ENCODE assay signal across 8 mouse cellular contexts in genomic region chr12:83277537-83278441, GRCm38 (mm10).
A peak's percentile ranks its signal among the peaks of the same experiment; 100 is the strongest.
DNase-seq lines count a peak whose midpoint lies in the region; ATAC-seq lines count a peak whose summit lies in the region.

No protein-coding gene starts in this region.

- peak; percentile 30 to 42 for DNase-seq in layer of hippocampus, postnatal 10 days (ENCODE audit: low spot score in 2 of 2)
- no peak for DNase-seq in layer of hippocampus, adult 8-10 months (ENCODE audit: low spot score in 2 of 2)
- peak; percentile 94 to 97 for DNase-seq in cerebellum, postnatal 14 days
- no peak for DNase-seq in hindbrain, embryonic 10.5 days (ENCODE audit: low spot score)
- DNase-seq in spleen, postnatal 10 days (ENCODE audit: low spot score in 2 of 2) = no peak

- peak overlapping the region; percentile 53 for H3K27ac ChIP-seq in hindbrain, embryonic 10.5 days
- H3K27ac ChIP-seq in neural tube, embryonic 15.5 days (replicated peaks) = peak overlapping the region; percentile 75

- no peak overlapping the region for H3K4me3 ChIP-seq in hindbrain, embryonic 10.5 days
- no peak overlapping the region for H3K4me3 ChIP-seq in neural tube, embryonic 15.5 days (replicated peaks)

- WGBS in hindbrain, embryonic 10.5 days = 76% methylated on average over 11 of the region's 11 CpGs
- WGBS in neural tube, embryonic 15.5 days = 53% methylated on average over 11 of the region's 11 CpGs

- no peak overlapping the region for H3K9ac ChIP-seq in neural tube, embryonic 15.5 days (replicated peaks)

- no peaks in the 10 kb centered on the region for H3K36me3 ChIP-seq in hindbrain, embryonic 10.5 days
- H3K36me3 ChIP-seq in neural tube, embryonic 15.5 days = no peaks in the 10 kb centered on the region

- no peaks in the 10 kb centered on the region for H3K9me3 ChIP-seq in hindbrain, embryonic 10.5 days
- no peaks in the 10 kb centered on the region for H3K9me3 ChIP-seq in neural tube, embryonic 15.5 days (replicated peaks)

- ATAC-seq in neural tube, embryonic 15.5 days (ENCODE audit: low FRiP score) = peak; percentile 63
- no peak for ATAC-seq in megakaryocyte progenitor cell, adult 5-6 weeks (replicated peaks; ENCODE audit: poor library complexity)
- ATAC-seq in CD4-positive, CD25-positive, alpha-beta regulatory T cell, adult 4 months = no peak

- H3K4me2 ChIP-seq in neural tube, embryonic 15.5 days = no peak overlapping the region

- peaks cover 17% of the 10 kb centered on the region for H3K4me1 ChIP-seq in hindbrain, embryonic 10.5 days (replicated peaks)
- H3K4me1 ChIP-seq in neural tube, embryonic 15.5 days = peaks cover 29% of the 10 kb centered on the region

- no peaks in the 10 kb centered on the region for H3K27me3 ChIP-seq in hindbrain, embryonic 10.5 days (ENCODE audit: insufficient read depth, poor library complexity, severe bottlenecking)
- H3K27me3 ChIP-seq in neural tube, embryonic 15.5 days (replicated peaks) = no peaks in the 10 kb centered on the region

Comparison
In these comparisons a context has a peak if more than half of its experiments do, and no peak if none do; other contexts are left out.
1. DNase-seq: peak in layer of hippocampus, postnatal 10 days (2 of 2) and cerebellum, postnatal 14 days (2 of 2); none in layer of hippocampus, adult 8-10 months (0 of 2), hindbrain, embryonic 10.5 days (single experiment) and spleen, postnatal 10 days (0 of 2).